Mouse (Mus musculus): ENCODE data around the gene Elof1.

- TF ChIP-seq CTCF (IDR thresholded peaks at IDR 0.05; ENCODE audit: low read depth) (no peak), EP300 (IDR thresholded peaks at IDR 0.05; ENCODE audit: low read depth) (no peak)
These were observed 40.7 kb upstream of the Elof1 start for GRCm38 (mm10) chr9:22157516-22158265.
